Mouse (Mus musculus) adipocyte (in vitro differentiated cells): Measurements from ENCODE around the gene Olfr808.

ENCODE experiments used
- DNase-seq: peaks from one replicate; pipeline ENCODE4 v3.0.0-alpha.2; 2016; ENCODE audit warnings: low spot score

The Olfr808 gene

DNA sequence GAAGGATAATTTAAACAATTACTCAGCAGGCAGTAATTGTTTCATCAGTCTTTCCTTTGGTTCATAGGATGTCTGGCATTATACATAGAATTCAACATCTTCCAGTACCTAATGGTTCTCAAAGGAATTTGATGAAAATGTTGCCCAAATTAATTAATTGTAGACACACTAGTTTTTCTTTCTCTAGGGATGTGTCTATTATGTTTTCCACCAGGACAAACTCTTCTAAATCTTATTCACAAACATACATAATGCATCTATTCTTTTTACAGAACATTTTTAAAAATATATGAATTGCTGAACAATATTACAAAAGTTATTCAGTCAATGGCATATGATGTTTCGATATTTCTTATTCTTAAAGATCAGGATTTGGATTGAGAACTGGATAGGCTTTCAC lies at the start of gene Olfr808:
TSS of gene Olfr808 (plus strand) at position 301 of the 400 bp plus-strand sequence.
- no peak for DNase-seq

DNA sequence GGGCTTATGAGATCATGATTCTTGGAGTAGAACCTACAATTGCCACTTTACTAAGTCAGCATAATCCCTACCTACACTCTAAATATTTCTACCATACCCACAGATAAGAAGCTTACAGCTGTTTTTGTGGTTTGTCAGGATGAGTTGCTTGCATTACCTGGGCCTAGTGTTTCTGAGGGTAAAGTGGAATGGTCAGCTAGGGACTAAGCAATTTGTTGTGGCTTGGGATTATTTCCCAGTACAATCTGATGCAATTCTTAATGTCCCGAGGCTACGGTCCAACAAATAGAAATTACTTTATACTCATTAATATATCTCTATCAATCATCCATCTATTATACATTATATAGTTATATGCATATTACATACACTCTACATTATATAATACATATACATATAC lies 36.0 kb upstream of the Olfr808 start, which contains the start of gene Olfr805:
TSS of gene Olfr805 (minus strand) at position 101 of the 400 bp plus-strand sequence.
- no peak for DNase-seq

DNA sequence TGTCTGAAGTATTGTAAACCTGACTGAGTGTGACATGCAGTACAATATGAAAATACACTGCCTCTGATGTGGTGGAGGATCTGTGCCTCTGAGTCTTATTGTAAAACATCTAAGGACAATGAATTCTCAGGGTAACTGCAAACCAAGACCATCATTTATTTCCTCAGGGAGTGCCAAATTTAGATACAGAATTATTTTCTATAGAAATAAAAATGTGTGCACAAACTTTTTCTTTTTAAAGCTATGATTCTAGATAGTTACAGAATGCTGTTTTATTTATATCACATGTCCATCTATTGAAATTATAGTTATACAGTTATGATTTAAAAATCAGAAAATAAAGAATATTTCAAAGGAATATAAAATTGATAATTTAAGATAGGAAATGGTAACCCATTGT lies 23.5 kb upstream of the Olfr808 start, which contains the start of gene Olfr806:
TSS of gene Olfr806 (minus strand) at position 101 of the 400 bp plus-strand sequence.
- no peak for DNase-seq

DNA sequence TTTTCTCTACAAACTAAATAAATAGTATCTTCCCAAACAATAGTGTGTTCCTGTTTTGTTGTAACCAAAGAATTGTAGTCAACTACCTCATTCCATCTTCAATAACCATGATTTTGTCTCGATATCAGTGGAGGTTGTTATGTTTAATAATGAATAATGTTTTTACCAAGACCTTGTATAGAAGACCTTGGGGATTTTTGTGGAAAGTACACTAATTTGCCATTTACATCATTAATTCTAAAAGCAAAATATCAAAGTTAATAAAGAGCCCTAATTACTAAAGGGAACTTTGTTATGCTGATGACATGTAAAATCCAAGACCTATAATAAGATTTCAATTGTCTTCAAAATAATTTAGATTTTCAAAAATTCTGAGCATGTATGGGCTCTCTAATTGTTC lies 7.6 kb upstream of the Olfr808 start, which contains the start of gene Olfr807:
TSS of gene Olfr807 (minus strand) at position 101 of the 400 bp plus-strand sequence.
- DNase-seq, result no peak

DNA sequence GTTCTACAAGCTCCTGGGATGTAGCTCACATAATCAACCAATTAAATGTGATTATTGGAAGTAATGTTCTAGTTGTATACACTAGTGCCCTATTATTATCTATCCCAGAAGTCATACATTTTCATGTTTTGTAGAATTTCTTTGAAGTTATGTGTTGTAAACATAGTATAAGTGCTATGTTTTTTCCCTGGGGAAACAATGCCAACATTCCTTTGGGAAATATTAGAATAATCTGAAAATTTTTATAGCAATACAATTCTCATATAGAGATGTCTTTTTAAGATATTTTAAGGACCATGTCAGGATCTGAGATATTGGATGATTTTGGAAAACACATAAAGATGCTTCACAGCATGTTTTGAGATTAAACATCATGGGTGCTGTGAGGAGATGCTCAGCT lies 9.1 kb downstream of the Olfr808 start, which contains the start of gene Olfr809:
TSS of gene Olfr809 (plus strand) at position 301 of the 400 bp plus-strand sequence.
- no peak for DNase-seq

DNA sequence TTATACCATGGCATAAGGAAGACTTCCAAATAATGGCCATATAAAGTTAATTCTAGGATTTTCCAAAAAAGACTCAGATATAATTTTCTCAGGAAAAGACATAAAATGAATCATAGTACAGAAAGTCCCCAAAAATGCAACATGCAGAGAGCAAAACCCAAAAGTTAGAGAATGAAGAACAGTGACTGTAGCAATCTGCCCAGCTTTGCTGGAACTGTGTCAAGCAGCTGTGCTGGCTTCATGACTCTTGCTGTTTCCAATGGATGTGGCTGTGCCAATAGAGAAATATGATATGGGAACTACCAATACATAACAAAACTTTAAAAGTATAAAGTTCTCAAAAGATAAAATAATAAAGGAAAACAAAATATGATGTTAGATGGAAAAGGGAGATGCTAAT lies 12.8 kb downstream of the Olfr808 start:
- DNase-seq, result no peak

DNA sequence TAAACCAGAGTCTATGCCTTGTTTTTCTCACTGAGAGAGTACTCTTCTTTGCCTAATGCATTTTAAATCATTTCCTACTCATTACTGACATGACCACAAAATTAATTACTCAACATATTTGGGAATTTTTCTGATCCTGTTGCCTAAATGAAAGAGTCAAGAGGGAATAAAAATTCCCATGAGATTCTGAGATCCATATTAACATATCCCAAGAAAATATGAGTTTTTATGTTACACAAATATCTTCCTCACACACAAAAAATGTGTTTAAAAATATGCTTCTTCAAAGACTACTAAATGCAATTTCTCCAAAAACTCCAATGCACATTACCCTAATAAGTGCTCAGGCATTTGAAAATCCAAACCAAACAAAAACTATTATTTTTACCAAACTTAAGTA lies 29.5 kb downstream of the Olfr808 start, which contains the start of gene Olfr810:
TSS of gene Olfr810 (minus strand) at position 101 of the 400 bp plus-strand sequence.
- no peak for DNase-seq

DNA sequence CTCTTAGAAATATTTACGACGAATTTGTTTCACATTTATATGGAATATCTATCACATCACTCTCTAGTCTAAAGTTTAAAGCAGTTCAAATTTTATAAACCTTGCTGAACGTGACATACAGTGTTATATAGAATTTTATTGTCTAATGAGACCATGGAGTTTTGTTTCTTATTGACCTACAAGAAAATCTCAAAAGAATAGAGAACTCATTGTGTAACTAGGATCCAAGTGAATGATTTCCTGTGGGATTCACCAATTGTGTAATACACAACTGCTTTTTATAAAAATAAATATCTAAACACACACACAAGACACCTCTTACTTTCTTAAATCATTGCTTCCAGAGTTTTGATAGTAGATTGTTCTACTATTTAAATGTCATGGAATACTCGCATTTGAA lies 39.0 kb downstream of the Olfr808 start, which contains the start of gene Olfr811:
TSS of gene Olfr811 (minus strand) at position 101 of the 400 bp plus-strand sequence.
- DNase-seq, result no peak
